Mouse (Mus musculus): ENCODE measurements around the gene Cd28.

DNA sequence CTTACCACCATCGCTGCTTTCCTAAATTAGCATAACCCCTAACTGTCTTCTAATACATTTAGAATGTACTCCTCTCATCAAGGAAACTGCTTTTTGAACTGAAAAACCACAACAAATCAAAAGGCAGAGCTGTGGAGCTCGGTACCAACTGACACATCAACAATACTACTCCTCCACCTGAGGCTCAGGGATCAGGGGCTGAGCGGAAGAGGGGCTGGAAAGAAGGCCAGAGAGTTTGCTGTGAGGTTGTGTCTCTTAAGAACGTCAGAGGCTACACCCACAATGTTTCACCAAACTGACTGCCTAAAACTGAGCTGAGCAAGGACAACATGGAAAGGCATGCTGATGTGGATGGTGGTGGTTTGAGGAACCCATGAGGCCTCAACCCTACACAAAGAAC lies 65.1 kb downstream of the Cd28 start:
- TF ChIP-seq CTCF (IDR thresholded peaks at IDR 0.05) (no peak), EP300 (IDR thresholded peaks at IDR 0.05; ENCODE audit: insufficient read depth, low read depth, low read length) (no peak)
